Mouse (Mus musculus) thymus, postnatal 4 days (tissue): ENCODE data around the gene Fam172a.

Source experiments
- DNase-seq: peaks from one replicate; pipeline ENCODE4 v3.0.0; 2021

The Fam172a gene

GRCm38 (mm10) chr13:78181071-78181929, 479.5 kb downstream of the Fam172a start:
- no peak for DNase-seq

GRCm38 (mm10) chr13:78181930-78182558, 480.2 kb downstream of the Fam172a start:
- no peak for DNase-seq

GRCm38 (mm10) chr13:78183004-78183403, 481.2 kb downstream of the Fam172a start:
- no peak for DNase-seq

GRCm38 (mm10) chr13:78183986-78184385, 482.2 kb downstream of the Fam172a start:
- no peak for DNase-seq

GRCm38 (mm10) chr13:78184786-78185466, 483.1 kb downstream of the Fam172a start:
- no peak for DNase-seq

- DNase-seq = peak; percentile 62
Measured at GRCm38 (mm10) chr13:78186340-78186946, 484.6 kb downstream of the Fam172a start.

GRCm38 (mm10) chr13:78187833-78188232, 486.0 kb downstream of the Fam172a start:
- DNase-seq = no peak

GRCm38 (mm10) chr13:78189586-78189985, 487.8 kb downstream of the Fam172a start:
- DNase-seq = no peak

GRCm38 (mm10) chr13:78193211-78193610, 491.4 kb downstream of the Fam172a start:
- DNase-seq = no peak

- no peak for DNase-seq
Measured at GRCm38 (mm10) chr13:78194135-78194849, 492.5 kb downstream of the Fam172a start.

- DNase-seq = no peak
Measured at GRCm38 (mm10) chr13:78194850-78195600, 493.2 kb downstream of the Fam172a start.

- no peak for DNase-seq
Measured at GRCm38 (mm10) chr13:78195601-78196115, 493.8 kb downstream of the Fam172a start.

GRCm38 (mm10) chr13:78196236-78196796, 494.5 kb downstream of the Fam172a start:
- DNase-seq = no peak

GRCm38 (mm10) chr13:78197286-78197818, 495.5 kb downstream of the Fam172a start:
- DNase-seq = no peak

- DNase-seq = no peak
Measured at GRCm38 (mm10) chr13:78197819-78198390, 496.1 kb downstream of the Fam172a start.

GRCm38 (mm10) chr13:78198391-78198870, 496.6 kb downstream of the Fam172a start:
- DNase-seq = peak; percentile 33

- DNase-seq = peak; percentile 24
Measured at GRCm38 (mm10) chr13:78198871-78199641, 497.2 kb downstream of the Fam172a start.

- no peak for DNase-seq
Measured at GRCm38 (mm10) chr13:78199642-78200160, 497.9 kb downstream of the Fam172a start, which contains the start of gene Nr2f1. Gene Nr2f1 (minus strand): TSS chr13:78199757.

- DNase-seq = no peak
Measured at GRCm38 (mm10) chr13:78200407-78200806, 498.6 kb downstream of the Fam172a start.
